Mouse (Mus musculus) left cerebral cortex, postnatal 36 days (tissue): ENCODE data around the gene Ufsp1. TPM values are rescaled to one million over a fixed set of nuclear protein-coding genes. Genes with fewer than 3 reads are reported as not detected.

Experiments
- DNase-seq, 2 experiments: peaks; one replicate each; pipeline ENCODE4 v3.0.0; 2021 to 2022; ENCODE audit warnings: low spot score in 2 of 2, mixed read lengths in 1 of 2
- intact Hi-C: fragments of 180-260 bp; cut with DNase I; formaldehyde crosslinking; loops from one replicate; pipeline ENCODE4 v1.15.1; 2025
- total RNA-seq, 2 experiments: library from RNA; stranded (reverse); gene quantifications; 2 replicates each; pipeline ENCODE4 v1.2.3; 2021

The Ufsp1 gene
- total RNA-seq, 2 experiments from 2014 or later, result 11.4 to 15.0 TPM

DNA sequence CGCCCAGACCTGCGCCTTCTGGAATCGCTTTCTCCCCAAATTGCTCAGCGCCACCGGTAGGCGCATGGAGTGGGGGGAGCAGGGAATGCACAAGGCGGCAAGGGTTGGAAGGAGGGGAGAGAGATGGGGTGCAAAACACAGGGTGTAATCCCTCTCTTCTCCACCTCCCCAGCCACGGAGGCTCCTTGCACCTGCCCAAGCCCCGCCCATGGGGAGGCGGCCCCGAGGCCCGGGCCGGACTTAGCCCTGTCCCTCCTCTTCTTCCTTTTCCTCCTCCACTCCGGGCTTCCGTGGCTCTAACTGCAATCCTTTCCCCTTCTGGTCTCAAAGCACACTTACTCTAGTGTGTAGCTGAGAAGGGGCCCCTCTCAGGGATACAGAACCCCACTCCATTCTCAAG is 1.1 kb upstream of the Ufsp1 start:
- intact Hi-C loops, result loop anchor here (5.0 kb wide), 1 partner anchor 261 kb away; no protein-coding TSS in a partner anchor
- DNase-seq, result peak; percentile 75 to 83

GRCm38 (mm10) chr5:137294744-137295093 is 290 bp downstream of the Ufsp1 start:
- no peak for DNase-seq
- intact Hi-C loops, result loop anchor here (5.0 kb wide), 1 partner anchor 262 kb away; no protein-coding TSS in a partner anchor

DNA sequence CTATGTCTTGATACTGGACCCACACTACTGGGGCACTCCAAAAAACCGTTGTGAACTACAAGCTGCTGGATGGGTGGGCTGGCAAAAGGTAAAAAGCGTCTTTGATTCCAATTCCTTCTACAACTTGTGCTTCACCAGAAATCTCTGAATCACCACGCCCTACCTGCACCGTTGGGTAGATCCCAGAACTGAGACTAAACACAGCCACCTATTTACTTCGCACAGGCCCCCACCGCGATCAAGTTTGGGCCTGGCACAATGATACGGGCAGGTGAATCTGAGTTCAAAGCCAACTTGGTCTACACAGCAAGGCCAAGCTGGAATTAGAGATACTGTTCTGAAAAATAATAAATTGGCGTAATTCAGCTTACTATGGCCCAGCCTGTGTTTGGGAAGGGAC is 867 bp downstream of the Ufsp1 start:
- intact Hi-C loops, result no loop called here
- no peak for DNase-seq

DNA sequence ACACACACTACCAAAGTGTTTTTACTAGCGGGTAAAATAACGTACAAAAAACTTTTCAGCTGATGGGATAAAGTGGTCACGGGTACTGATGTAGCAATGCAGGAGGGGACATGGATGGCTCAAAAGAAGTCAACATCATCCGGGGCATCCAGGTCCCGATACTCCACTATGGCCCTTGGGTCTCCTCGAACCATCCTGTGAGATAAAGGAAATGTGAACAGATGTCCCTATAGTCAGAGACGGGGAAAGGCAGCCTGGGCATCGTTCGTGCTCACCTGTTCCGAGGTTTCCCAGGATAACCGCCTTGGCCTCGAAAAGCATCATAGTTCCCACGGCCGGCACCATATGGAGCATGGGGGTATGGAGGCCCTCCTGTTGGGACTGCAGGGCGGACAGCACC is 1.3 kb downstream of the Ufsp1 start:
- DNase-seq, result no peak
- intact Hi-C loops, result no loop called here

- DNase-seq, result no peak
- intact Hi-C loops, result no loop called here
Measured at GRCm38 (mm10) chr5:137297126-137297525, 2.7 kb downstream of the Ufsp1 start.

DNA sequence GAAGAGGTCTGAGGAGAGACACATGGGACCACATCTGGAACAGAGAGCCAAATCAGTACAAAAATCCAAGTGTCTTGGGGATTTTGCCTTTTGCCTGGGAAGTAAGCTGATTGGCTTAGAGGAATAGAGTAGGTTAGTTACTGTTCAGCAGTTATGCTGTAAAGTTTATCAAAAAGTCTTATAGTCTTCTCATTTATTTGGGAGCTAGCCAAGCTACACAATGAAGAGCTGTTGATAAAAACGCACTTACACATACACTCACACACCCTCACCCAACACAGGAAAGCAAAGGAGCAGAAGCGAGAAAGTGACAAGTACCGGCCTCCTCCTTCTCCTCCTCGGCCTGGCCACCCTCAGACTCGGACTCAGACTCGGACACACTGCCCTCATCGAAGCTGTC is 4.8 kb downstream of the Ufsp1 start:
- intact Hi-C loops, result no loop called here
- no peak for DNase-seq

GRCm38 (mm10) chr5:137301253-137301652 is 6.8 kb downstream of the Ufsp1 start:
- intact Hi-C loops, result no loop called here
- no peak for DNase-seq

DNA sequence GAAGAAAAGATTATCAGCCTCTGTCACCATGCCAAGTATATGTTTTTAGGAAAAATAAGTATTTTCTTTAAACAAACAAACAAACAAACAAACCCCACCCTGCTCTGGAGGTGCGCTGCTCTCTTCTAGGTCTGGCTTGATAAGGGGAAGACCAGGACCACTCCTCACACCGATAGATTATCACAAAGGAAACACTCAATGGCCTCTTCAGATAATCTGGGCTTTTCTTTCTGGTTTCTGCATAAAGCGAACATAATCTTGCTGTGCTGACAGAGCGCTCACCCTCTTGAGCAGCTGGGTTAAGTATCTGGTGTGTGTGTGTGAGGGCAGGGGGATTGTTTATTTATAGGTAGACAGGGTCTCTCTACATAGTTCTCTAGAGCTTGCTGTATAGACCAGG is 9.2 kb downstream of the Ufsp1 start:
- intact Hi-C loops, result no loop called here
- no peak for DNase-seq

DNA sequence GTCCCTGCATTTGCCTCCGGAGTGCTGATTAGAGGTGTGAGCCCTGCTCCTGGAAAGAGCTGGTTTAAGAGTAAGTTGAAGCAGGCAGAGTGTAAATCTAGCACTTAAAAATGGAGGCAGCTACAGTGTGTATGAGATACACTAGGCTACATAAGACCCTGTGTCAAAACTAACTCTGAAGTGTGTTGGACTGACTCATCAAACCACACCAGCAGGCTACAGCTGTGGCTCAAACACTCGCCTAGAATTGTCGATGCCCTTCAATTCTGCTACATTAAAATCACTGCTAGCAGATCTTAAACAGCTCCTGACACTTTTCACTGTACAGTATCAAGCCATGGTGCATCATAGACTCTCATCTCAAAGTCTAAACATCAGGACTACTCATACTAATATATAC is 9.7 kb downstream of the Ufsp1 start:
- intact Hi-C loops, result no loop called here
- DNase-seq, result no peak

DNA sequence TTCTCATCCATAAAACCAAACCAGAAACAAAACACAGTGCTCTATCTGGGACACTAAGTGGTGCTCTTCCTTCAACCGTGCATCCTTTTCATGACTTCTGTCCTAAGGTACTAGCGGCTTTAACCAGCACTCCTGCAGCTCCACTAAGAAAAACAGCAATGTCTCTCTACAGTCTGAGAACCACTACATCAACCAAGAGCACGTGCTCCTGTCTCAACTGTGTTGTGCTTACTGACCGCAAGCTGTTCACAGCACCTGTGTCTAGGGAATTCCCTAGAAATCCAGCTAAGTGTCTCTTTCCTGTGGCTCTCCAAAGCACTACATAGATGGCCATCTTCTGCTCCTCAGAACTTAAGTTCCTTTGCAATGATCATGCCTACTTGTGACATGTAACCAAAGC is 10.4 kb downstream of the Ufsp1 start:
- DNase-seq, result no peak
- intact Hi-C loops, result no loop called here

- intact Hi-C loops, result loop anchor here (2.0 kb wide), 1 partner anchor 17 kb away; no protein-coding TSS in a partner anchor
- no peak for DNase-seq
Measured at GRCm38 (mm10) chr5:137305822-137306221, 11.4 kb downstream of the Ufsp1 start.

GRCm38 (mm10) chr5:137306439-137307005 is 12.1 kb downstream of the Ufsp1 start:
- intact Hi-C loops, result loop anchor here (2.0 kb wide), 1 partner anchor 18 kb away; no protein-coding TSS in a partner anchor
- no peak for DNase-seq

DNA sequence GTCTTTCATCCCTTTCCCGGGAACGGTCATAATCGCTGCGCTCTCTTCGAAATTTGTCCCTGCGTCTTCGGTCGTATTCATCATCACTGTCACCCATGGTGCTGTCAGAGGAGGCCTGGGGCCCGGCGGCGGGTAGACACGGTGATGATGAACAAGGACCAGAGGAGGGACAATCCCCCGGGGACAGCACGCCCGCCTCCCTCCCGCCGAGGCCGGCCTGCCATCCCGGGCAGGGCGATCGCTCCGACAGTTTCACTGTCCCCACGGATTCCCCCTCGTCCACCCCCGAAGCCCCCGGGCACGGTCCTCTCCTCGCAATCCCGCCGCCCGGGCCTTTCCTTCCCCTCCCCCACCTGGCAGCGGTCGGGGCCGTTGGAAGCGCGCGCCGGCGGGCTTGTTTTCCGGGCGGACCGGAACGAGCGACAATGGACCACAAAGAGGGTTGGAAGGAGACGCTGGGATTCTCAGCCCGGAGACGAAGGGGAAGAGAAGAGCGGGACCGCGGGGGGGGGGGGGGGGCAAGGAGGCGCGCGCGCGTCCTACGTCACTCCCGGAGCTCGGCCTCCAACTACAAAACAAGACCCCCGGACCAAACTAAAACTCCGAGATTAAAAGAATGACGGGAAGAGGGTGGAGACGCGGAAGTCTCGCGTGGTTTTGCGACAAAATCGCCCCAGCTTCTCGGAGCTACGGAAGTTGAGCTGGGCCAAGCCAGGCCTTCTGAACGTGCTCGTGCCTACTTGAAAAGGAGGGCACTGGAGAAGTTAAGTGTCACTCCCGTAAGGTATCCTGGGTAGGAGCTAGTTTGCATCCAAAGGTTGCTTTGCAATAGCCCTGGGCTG is 12.9 kb downstream of the Ufsp1 start, which contains the start of gene Srrt:
Srrt (minus strand) TSS at position 604 of the 842 bp plus-strand sequence.
- peak; percentile 93 to 94 for DNase-seq
- intact Hi-C loops, result loop anchor here (2.0 kb wide), 1 partner anchor 18 kb away; no protein-coding TSS in a partner anchor

- intact Hi-C loops, result no loop called here
- no peak for DNase-seq
Measured at GRCm38 (mm10) chr5:137308356-137308755, 13.9 kb downstream of the Ufsp1 start.

DNA sequence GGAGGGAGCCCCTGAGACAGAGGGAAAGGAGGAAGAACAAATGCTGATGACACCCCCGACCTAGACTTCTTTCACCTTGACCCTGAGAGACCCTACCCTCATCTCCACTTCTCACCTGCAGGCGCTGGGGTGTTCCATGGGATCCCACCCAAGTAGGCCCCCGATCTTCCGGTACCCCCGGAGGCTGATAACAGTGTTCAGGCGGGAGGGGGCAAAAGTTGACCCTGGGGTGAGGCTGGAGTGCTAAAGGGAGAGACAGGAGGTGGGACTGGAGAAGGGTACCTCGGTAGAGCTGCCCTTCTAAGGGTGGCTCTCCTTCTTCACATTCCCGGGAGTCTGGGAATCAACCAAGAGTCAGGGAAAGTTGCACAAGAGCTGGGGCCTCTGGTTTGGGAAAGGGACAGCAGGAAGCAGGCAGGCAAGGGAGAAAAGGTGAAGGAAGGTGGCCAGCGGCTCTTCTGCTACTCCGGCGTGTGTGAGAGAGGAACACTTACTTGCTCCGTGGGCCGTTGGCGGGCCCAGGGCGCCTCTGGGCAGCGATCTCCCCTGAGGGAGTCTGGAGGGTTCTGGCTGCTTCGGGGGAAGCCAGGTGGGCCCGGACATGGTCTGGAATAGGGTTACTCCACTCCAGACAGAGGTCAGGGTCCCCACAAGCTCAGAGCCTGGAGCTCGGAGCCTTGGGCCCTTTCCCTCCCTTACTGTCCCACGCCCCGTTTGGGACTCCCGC is 19.2 kb downstream of the Ufsp1 start:
- DNase-seq, result no peak
- intact Hi-C loops, result no loop called here

- intact Hi-C loops, result no loop called here
- peak; percentile 46 to 61 for DNase-seq
Measured at GRCm38 (mm10) chr5:137314193-137315083, 20.0 kb downstream of the Ufsp1 start, which contains the start of gene Trip6. Trip6 (minus strand) TSS chr5:137314404.

DNA sequence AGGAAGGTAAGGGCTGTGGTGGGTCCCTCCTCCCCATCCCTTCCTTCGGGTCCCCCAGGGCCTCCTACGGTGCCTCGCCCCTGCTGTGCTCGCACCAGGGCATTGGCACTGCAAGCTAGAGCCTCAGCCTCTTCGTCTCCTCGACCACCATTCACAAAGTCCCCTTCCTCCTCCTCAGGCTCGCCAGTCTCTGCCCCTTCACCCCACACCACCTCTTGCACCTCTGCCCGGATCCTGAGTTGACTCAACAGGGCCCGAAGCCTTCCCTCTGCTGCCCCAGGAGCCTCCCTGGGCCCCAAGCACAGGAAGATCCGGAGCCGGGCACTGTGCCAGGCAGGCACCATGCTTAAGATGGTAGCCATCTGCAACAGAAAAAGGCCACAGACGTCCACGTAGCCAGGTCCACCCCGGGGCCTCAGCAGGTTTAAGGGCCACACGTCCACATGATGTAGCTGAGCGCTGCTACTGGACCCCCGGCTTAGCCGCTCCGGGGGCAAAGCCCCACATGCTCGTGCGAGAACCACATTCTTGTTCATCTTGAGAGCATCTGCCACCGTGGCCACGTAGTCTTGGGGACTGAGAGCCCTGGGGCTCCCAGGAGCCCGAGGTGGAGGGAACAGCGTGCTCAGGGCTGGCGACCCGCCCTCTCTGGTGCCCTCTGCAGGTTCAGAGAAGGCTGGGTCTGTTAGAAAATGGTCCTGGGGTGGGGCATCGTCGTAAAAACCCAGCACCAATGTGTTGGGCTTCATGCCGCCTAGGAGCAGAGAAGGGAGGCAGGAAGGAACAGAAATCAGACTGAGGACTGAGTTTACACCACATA is 20.9 kb downstream of the Ufsp1 start:
- no peak for DNase-seq
- intact Hi-C loops, result no loop called here

DNA sequence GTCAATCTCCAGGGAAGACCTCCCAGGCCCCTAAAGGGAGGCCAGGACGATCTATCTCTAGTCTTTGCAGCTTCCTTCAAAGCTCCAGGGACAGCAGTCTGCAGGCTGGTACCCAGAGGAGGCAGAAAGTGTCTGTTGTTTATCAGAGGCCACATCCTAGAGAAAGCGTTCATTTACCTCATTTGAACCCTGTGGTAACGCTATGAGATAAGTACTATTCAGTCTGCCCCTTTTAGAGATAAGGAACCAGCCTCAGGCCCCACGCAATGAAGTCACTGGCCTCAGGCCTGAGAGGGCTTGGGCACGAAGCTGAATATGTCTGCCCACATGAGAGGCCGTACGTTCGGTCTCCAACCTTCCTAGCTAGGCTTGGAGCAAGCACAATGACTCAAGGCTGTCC is 22.9 kb downstream of the Ufsp1 start:
- intact Hi-C loops, result no loop called here
- no peak for DNase-seq

DNA sequence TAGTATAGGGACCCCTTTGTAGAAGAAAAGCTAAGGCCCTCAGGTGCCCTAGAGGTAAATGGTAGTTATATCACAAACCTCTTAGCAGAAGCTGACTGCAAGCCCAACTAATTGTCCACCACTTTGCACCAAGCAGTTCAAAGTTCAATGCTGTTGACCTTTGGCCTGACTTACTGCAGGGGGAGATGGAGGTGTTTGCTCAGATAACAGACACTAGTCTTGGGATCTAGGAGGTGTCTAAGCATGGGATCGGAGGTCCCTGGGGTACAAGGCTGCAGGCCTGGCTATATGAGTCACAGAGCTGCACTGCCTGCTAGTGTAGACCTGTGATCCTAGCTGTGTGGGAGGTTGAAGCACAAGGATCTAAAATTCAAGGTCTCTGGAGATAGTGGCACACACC is 24.1 kb downstream of the Ufsp1 start:
- no peak for DNase-seq
- intact Hi-C loops, result no loop called here
